Mouse (Mus musculus) telencephalon, adult 2 months (tissue): ENCODE data around the gene Amy2a1.
"Not testable (repeated sequence)": the region's sequence is repeated elsewhere in the genome, so short reads cannot be mapped to it uniquely, and the experiment has no call there.

Source experiments
- DNase-seq: peaks from one replicate; pipeline ENCODE4 v3.0.0-alpha.2; 2011; ENCODE audit warnings: low read depth, low spot score

Amy2a1 gene

GRCm38 (mm10) chr3:113532328-113532727 lies at the start of gene Amy2a1:
Gene Amy2a1, minus strand, starts transcription at chr3:113532428.
- not testable (repeated sequence) for DNase-seq

- DNase-seq: no peak
Measured at GRCm38 (mm10) chr3:113574578-113574977, 42.4 kb upstream of the Amy2a1 start.

- no peak for DNase-seq
Measured at GRCm38 (mm10) chr3:113574138-113574537, 41.9 kb upstream of the Amy2a1 start.

- no peak for DNase-seq
Measured at GRCm38 (mm10) chr3:113572158-113572557, 39.9 kb upstream of the Amy2a1 start.

GRCm38 (mm10) chr3:113539692-113540091 lies 7.5 kb upstream of the Amy2a1 start:
- DNase-seq: no peak
